Mouse (Mus musculus) stomach, postnatal 0 days (tissue): ENCODE data around the gene Eps15. TPM values are rescaled to one million over a fixed set of nuclear protein-coding genes. Genes with fewer than 3 reads are reported as not detected.

Experiments
- ATAC-seq: fragments of 200-750 bp; cut with Nextera tagmentation; 2 replicates; pipeline ENCODE4 v1.8.0; 2017; ENCODE audit not compliant: low FRiP score, low TSS enrichment
- DNase-seq: peaks from one replicate; pipeline ENCODE4 v3.0.0-alpha.2; 2016; ENCODE audit warnings: low spot score
- H3K27ac ChIP-seq: fragments of 300-500 bp; sonication (generic); replicated peaks from 2 replicates; pipeline ENCODE4 v1.5.1; 2014; ENCODE audit warnings: mild to moderate bottlenecking, control low read depth
- H3K27me3 ChIP-seq: fragments of 300-500 bp; sonication (generic); 2 replicates; pipeline ENCODE4 v1.6.1; 2014; ENCODE audit warnings: low read length; ENCODE audit not compliant: control insufficient read depth, insufficient read depth
- H3K36me3 ChIP-seq: fragments of 300-500 bp; sonication (generic); 2 replicates; pipeline ENCODE4 v1.6.1; 2014; ENCODE audit warnings: low read length, mixed read lengths; ENCODE audit not compliant: control insufficient read depth, insufficient read depth
- H3K4me1 ChIP-seq: fragments of 300-500 bp; sonication (generic); replicated peaks from 2 replicates; pipeline ENCODE4 v1.6.1; 2014; ENCODE audit warnings: antibody characterized with exemption; ENCODE audit not compliant: control insufficient read depth, insufficient read depth
- H3K4me2 ChIP-seq: fragments of 300-500 bp; sonication (generic); replicated peaks from 2 replicates; pipeline ENCODE4 v1.6.1; 2014; ENCODE audit warnings: low read depth, mild to moderate bottlenecking, control low read depth, moderate library complexity
- H3K4me3 ChIP-seq: fragments of 300-500 bp; sonication (generic); 2 replicates; pipeline ENCODE4 v1.5.1; 2014; ENCODE audit warnings: low read depth, low read length, control low read depth
- H3K9ac ChIP-seq: fragments of 300-500 bp; sonication (generic); 2 replicates; pipeline ENCODE4 v1.6.1; 2014; ENCODE audit warnings: mild to moderate bottlenecking, low read length, control low read depth, mixed read lengths
- H3K9me3 ChIP-seq: fragments of 300-500 bp; sonication (generic); 2 replicates; pipeline ENCODE4 v1.6.1; 2016; ENCODE audit warnings: low read length; ENCODE audit not compliant: control insufficient read depth
- CTCF ChIP-seq: IDR thresholded peaks from 2 replicates; pipeline ENCODE4 v1.5.1; 2016; ENCODE audit warnings: antibody characterized with exemption, low read depth, mild to moderate bottlenecking, moderate library complexity
- EP300 ChIP-seq: optimal IDR thresholded peaks from 2 replicates; pipeline ENCODE3; 2016; ENCODE audit warnings: antibody characterized with exemption
- WGBS: fragments of 180-500 bp; shearing (Covaris S2); extraction: QIAGEN DNeasy Blood & Tissue Kit; methylation state at CpG from one replicate; pipeline ENCODE4 v1.1.7; 2014; 5-methylcytosine and 5-hydroxymethylcytosine counted together
- polyA plus RNA-seq: library from polyadenylated mRNA; unstranded; fragments of >200 nt; fragmentation: Nextera tagmentation; extraction: Ambion mirVana; gene quantifications from 2 replicates; pipeline ENCODE4 v1.2.1, GENCODE M21; 2015

Gene Eps15
- polyA plus RNA-seq, 1 experiment from 2014 or later, result 20.0 TPM

DNA sequence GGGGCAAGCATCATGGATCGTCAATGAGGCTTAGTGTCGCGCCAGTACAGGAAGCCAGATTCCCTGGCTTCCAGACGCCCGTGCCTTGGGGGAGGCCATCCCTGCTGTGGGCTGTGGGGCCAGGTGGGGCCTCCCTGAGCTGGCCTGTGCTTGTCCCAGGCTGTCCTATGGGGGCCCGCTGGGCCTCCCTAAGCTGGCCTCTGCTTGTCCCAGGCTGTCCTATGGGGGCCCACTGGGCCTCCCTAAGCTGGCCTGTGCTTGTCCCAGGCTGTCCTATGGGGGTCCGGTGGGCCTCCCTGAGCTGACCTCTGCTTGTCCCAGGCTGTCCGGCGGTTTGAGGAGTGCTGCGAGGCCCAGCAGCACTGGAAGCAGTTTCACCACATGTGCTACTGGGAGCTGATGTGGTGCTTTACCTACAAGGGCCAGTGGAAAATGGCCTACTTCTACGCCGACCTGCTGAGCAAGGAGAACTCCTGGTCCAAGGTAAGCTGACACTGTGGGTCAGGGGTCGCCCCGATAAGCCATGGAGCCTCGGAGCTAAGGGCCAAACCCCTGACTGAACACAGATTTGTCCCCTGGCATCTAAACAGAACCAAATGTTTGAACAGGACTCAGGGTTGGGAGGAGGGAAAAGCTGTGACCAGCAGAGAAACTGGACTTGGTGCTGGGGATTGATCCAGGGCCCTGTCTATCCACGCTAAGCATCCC lies 152.8 kb downstream of the Eps15 start:
- Histone ChIP-seq H3K36me3 (no peaks in the 10 kb centered on the region), H3K9ac (no peak overlapping the region), H3K4me3 (no peak overlapping the region), H3K27ac (no peak overlapping the region), H3K27me3 (no peaks in the 10 kb centered on the region), H3K4me1 (no peaks in the 10 kb centered on the region), H3K4me2 (no peak overlapping the region), H3K9me3 (no peaks in the 10 kb centered on the region)
- DNase-seq (no peak), ATAC-seq (no peak)
- 61% methylated on average over 16 of the region's 16 CpGs for WGBS
- TF ChIP-seq CTCF (no peak), EP300 (no peak)

GRCm38 (mm10) chr4:109433641-109434040 lies 153.6 kb downstream of the Eps15 start:
- Histone ChIP-seq H3K27me3 (no peaks in the 10 kb centered on the region), H3K9ac (no peak overlapping the region), H3K4me3 (no peak overlapping the region), H3K9me3 (no peaks in the 10 kb centered on the region), H3K27ac (0 out of 2 replicates have a peak overlapping the region, but pooled peaks have one; percentile 35), H3K4me2 (no peak overlapping the region), H3K36me3 (no peaks in the 10 kb centered on the region), H3K4me1 (no peaks in the 10 kb centered on the region)
- TF ChIP-seq CTCF (no peak), EP300 (no peak)
- 57% methylated on average over 6 of the region's 6 CpGs for WGBS
- DNase-seq (no peak), ATAC-seq (no peak)

- TF ChIP-seq CTCF, result no peak
- no peak for TF ChIP-seq EP300
- no peak for DNase-seq
- H3K9ac ChIP-seq, result no peak overlapping the region
- 95% methylated on average over 1 of the region's 1 CpGs for WGBS
- H3K27me3 ChIP-seq, result no peaks in the 10 kb centered on the region
- no peak overlapping the region for H3K27ac ChIP-seq
- no peak overlapping the region for H3K4me3 ChIP-seq
- H3K9me3 ChIP-seq, result no peaks in the 10 kb centered on the region
- no peaks in the 10 kb centered on the region for H3K36me3 ChIP-seq
- no peak for ATAC-seq
- H3K4me2 ChIP-seq, result no peak overlapping the region
- H3K4me1 ChIP-seq, result no peaks in the 10 kb centered on the region
Measured at GRCm38 (mm10) chr4:109434256-109434655, 154.2 kb downstream of the Eps15 start.

Other genes starting within 250 kb of the Eps15 start
- 45.0 and 45.5 TPM in 2 replicates for gene Osbpl9, start 78.0 kb upstream of the Eps15 start, polyA plus RNA-seq
- gene Calr4, start 45.8 kb upstream of the Eps15 start, polyA plus RNA-seq, result 0.05 TPM in 1 of 2 replicates, not detected in the other
- 29.7 and 30.2 TPM in 2 replicates for gene Ttc39a, start 126.4 kb downstream of the Eps15 start, polyA plus RNA-seq
- gene Rnf11, start 204.5 kb downstream of the Eps15 start, polyA plus RNA-seq, result 52.0 and 57.1 TPM in 2 replicates